Mouse (Mus musculus) heart, adult 8-10 months (tissue): ENCODE measurements at regions not wholly inside any gene's neighbourhood (a gene's known extent, or its start where the extent isn't known, plus 50 kb on each side); places are given as distances from the start of the nearest gene placed in this dataset.

Experiments used
- DNase-seq: peaks from one replicate; pipeline ENCODE4 v3.0.0; 2022; ENCODE audit warnings: low spot score

- DNase-seq, result no peak
These were observed 578.9 kb downstream of the Kctd12 start for GRCm38 (mm10) chr14:102403397-102404115.

DNA sequence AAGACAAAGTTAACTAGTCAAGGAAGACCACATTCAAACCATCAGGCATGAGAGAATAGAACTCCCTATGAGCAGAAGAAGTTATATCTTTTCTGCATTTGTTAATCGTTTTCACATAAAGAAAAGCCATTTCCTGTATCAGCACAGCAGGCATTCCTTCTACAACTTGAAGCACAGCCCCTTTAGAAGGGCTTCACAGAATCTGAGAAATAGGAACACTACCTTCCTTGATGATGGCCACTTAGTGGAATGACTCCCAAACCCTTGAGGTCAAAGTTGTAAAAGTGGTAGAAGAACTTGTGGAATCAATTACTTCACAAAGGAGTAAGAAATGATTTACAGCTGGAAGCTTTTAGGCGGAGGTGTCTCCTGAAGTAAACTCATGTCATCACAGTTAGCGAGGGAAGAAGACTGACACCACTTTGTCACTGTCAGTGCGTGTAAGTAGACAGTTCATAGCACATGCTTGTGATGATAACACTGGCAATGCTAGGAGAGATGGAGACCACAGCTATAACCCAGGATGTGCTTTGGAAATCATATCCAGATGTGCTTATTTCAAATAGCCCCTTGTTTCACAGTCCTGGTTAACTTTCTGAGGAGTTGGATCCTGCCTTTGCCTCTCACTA, 580.3 kb downstream of the Kctd12 start:
- DNase-seq, result no peak

- no peak for DNase-seq
These were observed 586.3 kb downstream of the Kctd12 start for GRCm38 (mm10) chr14:102396036-102396734.

DNA sequence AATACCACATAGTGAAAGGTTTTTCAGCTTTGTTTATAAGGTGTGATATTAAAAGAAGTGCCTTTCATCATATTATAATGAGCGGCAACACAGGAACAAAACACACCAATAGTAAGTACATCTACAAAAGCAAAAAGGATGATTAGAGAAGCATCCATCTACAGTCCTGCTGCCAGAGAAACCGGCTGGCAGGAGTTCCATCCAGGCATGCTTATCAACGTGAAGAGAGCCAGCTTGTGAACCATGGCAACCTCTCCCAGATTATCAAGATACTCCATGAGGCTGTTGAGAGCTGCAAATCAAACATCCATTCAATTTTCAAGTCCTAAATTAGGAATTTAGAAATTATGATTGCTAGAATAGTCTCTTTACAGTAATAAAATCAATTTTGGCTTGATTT, 590.1 kb downstream of the Kctd12 start:
- DNase-seq, result no peak

GRCm38 (mm10) chr14:102372994-102373567, 609.4 kb downstream of the Kctd12 start:
- DNase-seq, result no peak

DNA sequence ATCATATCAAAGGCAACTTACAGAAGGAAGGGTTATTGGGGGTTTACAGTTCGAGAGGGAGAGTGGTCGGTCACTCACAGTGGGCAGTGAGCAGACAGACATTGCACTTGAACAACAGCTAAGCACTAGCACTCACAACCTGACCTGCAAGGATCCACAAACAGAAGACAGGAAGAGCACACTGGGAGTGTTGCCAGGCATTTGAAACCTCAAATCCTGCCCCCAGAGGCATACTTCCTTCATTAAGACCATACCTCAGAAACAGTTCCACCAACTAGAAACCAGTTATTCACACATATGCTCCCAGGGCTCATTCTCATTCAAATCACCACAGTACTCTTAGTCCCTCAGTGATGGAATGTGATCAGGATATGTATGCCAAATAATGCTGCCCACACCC, 620.8 kb downstream of the Kctd12 start:
- no peak for DNase-seq

DNA sequence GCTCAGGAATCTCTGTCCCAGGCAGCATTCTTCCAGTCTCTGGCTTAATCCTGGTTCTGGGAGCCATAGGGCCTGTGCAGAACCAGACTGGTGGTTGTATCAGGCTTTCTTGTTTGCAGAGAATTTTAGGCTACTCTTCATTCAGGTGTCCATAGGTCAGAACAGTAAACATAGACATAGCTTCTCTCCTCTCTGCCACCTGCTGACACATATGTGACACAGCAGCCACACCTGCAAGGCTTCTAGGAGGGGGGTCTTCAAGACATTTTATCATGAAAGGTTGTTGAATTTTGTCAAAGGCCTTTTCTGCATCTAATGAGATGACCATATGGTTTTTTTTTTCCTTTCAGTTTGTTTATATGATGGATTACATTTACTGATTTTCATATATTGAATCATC, 599.7 kb downstream of the Lmo7 start:
- DNase-seq, result no peak

GRCm38 (mm10) chr14:102306332-102306731, 576.6 kb downstream of the Lmo7 start:
- DNase-seq, result no peak

DNA sequence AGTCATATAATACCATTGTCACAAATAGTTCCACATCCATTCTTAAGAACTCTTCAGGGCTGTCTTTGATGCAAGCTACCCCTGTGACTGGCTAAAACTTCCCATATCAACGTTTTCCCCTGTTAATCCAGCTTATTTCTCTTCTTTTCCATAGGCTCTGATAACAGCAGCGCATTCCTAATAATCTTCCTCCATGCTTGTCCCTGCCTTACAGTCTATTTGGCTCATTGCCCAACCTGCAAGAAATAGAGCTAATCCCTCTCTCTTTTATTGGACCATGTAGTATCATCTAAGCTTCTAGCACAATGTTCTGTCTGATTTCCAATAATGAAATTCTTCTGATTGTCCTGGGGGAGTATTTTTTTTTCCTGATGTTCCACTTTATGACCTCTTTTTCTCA, 573.1 kb downstream of the Lmo7 start:
- no peak for DNase-seq

DNA sequence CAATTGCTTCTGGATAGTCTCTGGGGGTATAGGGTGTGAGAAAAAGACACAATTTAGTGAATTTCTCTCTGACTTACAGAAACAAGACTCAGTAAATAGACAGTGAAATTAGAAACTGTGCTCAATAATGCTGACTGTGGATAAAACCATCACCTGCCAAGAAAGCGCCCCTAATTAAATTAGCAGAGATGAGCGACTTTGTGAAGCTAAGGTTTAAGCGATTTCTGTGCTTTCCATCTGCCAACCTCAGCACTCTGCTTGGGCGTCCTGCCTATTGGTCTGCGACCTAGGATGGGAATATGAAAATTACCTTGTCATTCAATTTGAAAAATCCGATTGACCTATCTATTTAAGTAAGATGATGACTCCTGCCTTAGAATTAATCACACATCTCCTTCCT, 570.5 kb downstream of the Lmo7 start:
- no peak for DNase-seq

- no peak for DNase-seq
These were observed 561.6 kb downstream of the Lmo7 start for GRCm38 (mm10) chr14:102291361-102291760.

GRCm38 (mm10) chr14:102250076-102250475, 520.3 kb downstream of the Lmo7 start:
- no peak for DNase-seq

GRCm38 (mm10) chr14:102248581-102248980, 518.8 kb downstream of the Lmo7 start:
- no peak for DNase-seq

GRCm38 (mm10) chr14:102248023-102248422, 518.3 kb downstream of the Lmo7 start:
- DNase-seq, result no peak

- no peak for DNase-seq
These were observed 514.2 kb downstream of the Lmo7 start for GRCm38 (mm10) chr14:102243806-102244536.

- no peak for DNase-seq
These were observed 487.0 kb downstream of the Lmo7 start for GRCm38 (mm10) chr14:102216581-102217368.

DNA sequence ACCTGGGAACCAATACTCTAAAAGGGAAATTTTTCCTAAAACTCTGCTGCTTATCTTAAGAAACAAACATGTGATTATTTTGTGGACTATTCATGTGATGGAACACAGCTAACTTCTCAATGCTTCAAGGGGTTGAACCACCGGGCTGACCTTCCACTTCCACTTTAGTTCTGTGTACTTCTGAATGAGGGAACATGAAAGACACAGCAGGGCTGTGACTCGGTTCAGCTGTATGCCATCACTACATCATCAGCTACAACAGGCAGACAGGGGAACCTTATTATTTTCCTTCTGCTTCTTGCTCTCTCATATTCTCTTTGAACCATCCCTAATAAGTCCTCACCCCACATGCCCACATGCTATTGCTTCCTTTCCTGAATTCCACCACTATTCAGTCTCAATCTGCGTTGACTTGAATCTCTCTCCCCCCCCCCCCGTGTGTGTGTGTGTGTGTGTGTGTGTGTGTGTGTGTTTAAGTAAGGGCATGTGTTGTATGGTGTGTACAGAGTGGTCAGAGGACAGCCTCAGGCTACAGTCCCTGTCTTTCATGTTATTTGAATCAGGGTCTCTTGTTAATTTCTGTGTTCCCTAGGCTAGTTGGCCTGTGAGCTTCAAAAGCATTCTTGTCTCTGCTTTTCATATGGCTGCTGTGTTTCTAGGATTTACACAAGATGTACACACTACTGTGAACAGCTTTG, 485.7 kb downstream of the Lmo7 start:
- no peak for DNase-seq

DNA sequence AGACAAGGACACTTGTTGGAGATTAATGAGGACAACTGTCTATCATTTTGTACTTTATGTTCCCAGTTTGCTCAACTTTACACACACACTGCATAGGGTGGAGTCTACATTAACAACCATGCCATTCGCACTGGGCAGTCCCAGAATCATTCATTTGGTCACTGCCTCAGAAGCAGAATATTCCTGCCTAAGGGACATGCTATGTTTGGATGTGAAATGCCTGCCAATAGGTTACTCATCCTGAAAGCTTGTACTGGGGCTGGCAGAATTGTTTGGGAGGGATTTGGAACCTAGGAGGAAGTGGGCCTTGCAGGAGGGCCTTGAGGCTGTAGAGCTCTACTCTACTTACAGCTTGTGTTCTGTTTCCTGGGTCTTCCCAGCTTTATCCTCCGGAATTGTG, 482.3 kb downstream of the Lmo7 start:
- no peak for DNase-seq

DNA sequence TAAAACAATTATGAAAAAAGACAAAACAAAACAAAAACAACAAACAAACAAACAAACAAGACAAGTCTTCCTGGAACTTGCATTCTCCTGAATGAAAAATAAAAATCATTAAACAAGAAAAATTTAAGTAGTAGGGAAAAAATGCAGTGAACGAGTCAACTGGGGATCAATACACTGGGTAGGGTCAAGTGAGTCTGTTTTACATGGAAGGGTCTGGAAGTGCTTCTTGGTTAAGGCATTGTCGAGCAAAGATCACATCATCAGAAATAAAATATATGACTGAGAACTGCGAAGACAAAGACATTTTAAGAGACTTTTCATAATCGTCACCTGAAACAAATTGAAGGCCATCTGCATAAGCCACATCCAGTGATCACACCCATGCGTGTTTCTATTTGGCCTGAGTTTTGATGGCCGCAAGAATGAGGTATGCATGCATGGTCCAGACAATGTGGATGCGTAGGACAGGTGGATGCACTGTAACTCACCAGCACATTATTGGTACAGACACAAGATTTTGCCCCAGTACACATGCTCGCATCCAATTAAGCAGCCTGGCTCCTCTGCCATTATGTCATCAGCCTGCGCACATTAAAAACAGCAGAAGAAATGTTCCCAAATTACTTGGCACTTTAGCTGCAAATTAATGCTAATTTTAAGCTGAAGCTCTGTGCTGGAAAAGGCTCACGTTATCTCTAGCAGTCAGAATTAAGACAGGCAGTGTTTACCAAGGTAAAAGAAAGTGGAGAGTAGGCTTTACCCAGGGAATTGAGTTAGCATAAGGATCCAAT, 475.3 kb downstream of the Lmo7 start:
- no peak for DNase-seq

- DNase-seq, result no peak
These were observed 469.7 kb downstream of the Lmo7 start for GRCm38 (mm10) chr14:102199430-102199829.
